Mouse (Mus musculus) spleen, adult 2 months (tissue): ENCODE data around the gene Plekhm3. TPM values are rescaled to one million over a fixed set of nuclear protein-coding genes. Genes with fewer than 3 reads are reported as not detected.

ENCODE experiments used
- DNase-seq, 2 experiments: peaks; one replicate each; pipeline versions ENCODE4 v3.0.0 to v3.0.0-alpha.2; 2012 to 2021; ENCODE audit warnings: low spot score in 2 of 2, low read depth in 1 of 2
- H3K27ac ChIP-seq: fragments of 200-500 bp; 2 replicates; pipeline ENCODE4 v1.5.1; 2012; ENCODE audit warnings: low read length, inconsistent platforms; ENCODE audit not compliant: insufficient read depth
- H3K27me3 ChIP-seq: fragments of 200-500 bp; 2 replicates; pipeline ENCODE4 v1.6.1; 2012; ENCODE audit warnings: mild to moderate bottlenecking, moderate library complexity, low read length, inconsistent platforms; ENCODE audit not compliant: control insufficient read depth, insufficient read depth
- H3K36me3 ChIP-seq: fragments of 200-500 bp; 2 replicates; pipeline ENCODE4 v1.6.1; 2012; ENCODE audit warnings: mild to moderate bottlenecking, low read length, inconsistent platforms; ENCODE audit not compliant: control insufficient read depth, insufficient read depth
- H3K4me1 ChIP-seq: fragments of 200-500 bp; 2 replicates; pipeline ENCODE4 v1.6.1; 2011; ENCODE audit warnings: inconsistent platforms; ENCODE audit not compliant: control insufficient read depth, insufficient read depth, insufficient read length
- H3K4me3 ChIP-seq: fragments of 200-500 bp; 2 replicates; pipeline ENCODE4 v1.5.1; 2011; ENCODE audit warnings: mild to moderate bottlenecking, inconsistent platforms; ENCODE audit not compliant: insufficient read depth, insufficient read length; ENCODE audit errors: extremely low read depth
- CTCF ChIP-seq: fragments of 200-500 bp; IDR thresholded peaks from 2 replicates; pipeline ENCODE4 v1.5.1; 2011; ENCODE audit warnings: mild to moderate bottlenecking, inconsistent platforms; ENCODE audit not compliant: insufficient read depth, insufficient read length, insufficient replicate concordance; ENCODE audit errors: extremely low read depth
- POLR2A ChIP-seq: fragments of 200-500 bp; IDR thresholded peaks from 2 replicates; pipeline ENCODE4 v1.6.1; 2011; ENCODE audit warnings: low read depth, low read length, inconsistent platforms
- WGBS: fragments of 180-500 bp; shearing (Covaris S2); methylation state at CpG from one replicate; pipeline ENCODE4 v1.1.7; 2018; 5-methylcytosine and 5-hydroxymethylcytosine counted together
- polyA plus RNA-seq: library from polyadenylated mRNA; depleted of rRNA; stranded (reverse); fragments of >200 nt; gene quantifications from 2 replicates; pipeline ENCODE4 v1.2.3, GENCODE M21; 2012

The Plekhm3 gene
- polyA plus RNA-seq, 1 experiment: 11.7 TPM

- DNase-seq: no peak
- Histone ChIP-seq H3K4me3 (no peak overlapping the region), H3K4me1 (peaks cover 8% of the 10 kb centered on the region), H3K27me3 (no peaks in the 10 kb centered on the region), H3K27ac (peak overlapping the region; percentile 29; the same call in 1 of the 2 replicates), H3K36me3 (peaks cover 11% of the 10 kb centered on the region)
- WGBS: 96% methylated on average over 12 of the region's 12 CpGs
- TF ChIP-seq CTCF (no peak), POLR2A (no peak)
Measured at GRCm38 (mm10) chr1:64924283-64924682, 32.3 kb downstream of the Plekhm3 start.

DNA sequence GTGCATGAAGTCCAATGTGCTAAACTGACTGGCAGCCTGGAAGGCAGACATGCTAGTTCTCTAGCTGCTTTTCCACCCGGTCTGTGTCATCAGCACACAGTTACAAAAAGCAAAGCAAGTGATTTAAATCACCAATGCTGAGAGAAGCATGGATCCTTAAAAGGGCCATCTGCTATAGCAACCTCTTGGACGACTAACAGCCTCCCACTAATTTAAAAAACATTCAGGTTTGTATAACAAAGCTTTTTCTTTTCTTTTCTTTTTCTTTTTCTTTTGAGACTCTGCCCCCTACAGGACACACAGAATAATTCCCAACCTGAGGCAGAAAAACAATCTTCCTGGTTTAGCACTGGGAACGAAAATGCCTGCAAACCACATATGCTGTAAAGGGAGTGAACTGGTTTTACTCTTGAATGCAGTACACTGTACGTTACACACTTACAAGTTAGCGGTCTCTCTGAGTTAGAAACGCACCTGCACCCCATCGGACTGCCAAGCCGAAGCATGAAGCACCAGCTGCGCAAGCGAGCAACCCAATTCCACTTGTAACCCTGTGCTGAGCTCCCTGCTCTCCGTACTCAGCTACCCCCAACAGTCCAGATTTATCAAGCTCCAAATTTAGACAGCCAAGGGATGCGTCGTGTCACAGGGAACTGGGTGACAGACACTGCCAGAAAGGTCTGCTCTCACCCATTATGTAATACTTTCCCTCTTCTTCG is 37.7 kb downstream of the Plekhm3 start:
- DNase-seq: no peak
- no peaks in the 10 kb centered on the region for H3K27me3 ChIP-seq
- peaks cover 15% of the 10 kb centered on the region for H3K36me3 ChIP-seq
- no peak overlapping the region; the same call in 1 of the 2 replicates for H3K4me3 ChIP-seq
- peaks cover 2% of the 10 kb centered on the region; the same call in 1 of the 2 replicates for H3K4me1 ChIP-seq
- 68% methylated on average over 14 of the region's 14 CpGs for WGBS
- no peak for TF ChIP-seq CTCF
- TF ChIP-seq POLR2A: no peak
- H3K27ac ChIP-seq: no peak overlapping the region

GRCm38 (mm10) chr1:64917966-64918365 is 38.7 kb downstream of the Plekhm3 start:
- no peaks in the 10 kb centered on the region for H3K27me3 ChIP-seq
- DNase-seq: no peak
- WGBS: 87% methylated on average over 7 of the region's 7 CpGs
- H3K4me1 ChIP-seq: peaks cover 2% of the 10 kb centered on the region; the same call in 1 of the 2 replicates
- H3K27ac ChIP-seq: no peak overlapping the region
- no peak overlapping the region for H3K4me3 ChIP-seq
- TF ChIP-seq POLR2A: no peak
- TF ChIP-seq CTCF: no peak
- peaks cover 15% of the 10 kb centered on the region for H3K36me3 ChIP-seq

GRCm38 (mm10) chr1:64916884-64917507 is 39.6 kb downstream of the Plekhm3 start:
- Histone ChIP-seq H3K27me3 (no peaks in the 10 kb centered on the region), H3K4me1 (peaks cover 2% of the 10 kb centered on the region; the same call in 1 of the 2 replicates), H3K27ac (no peak overlapping the region), H3K4me3 (no peak overlapping the region), H3K36me3 (peaks cover 11% of the 10 kb centered on the region)
- WGBS: 85% methylated on average over 5 of the region's 5 CpGs
- TF ChIP-seq CTCF: no peak
- no peak for TF ChIP-seq POLR2A
- no peak for DNase-seq

DNA sequence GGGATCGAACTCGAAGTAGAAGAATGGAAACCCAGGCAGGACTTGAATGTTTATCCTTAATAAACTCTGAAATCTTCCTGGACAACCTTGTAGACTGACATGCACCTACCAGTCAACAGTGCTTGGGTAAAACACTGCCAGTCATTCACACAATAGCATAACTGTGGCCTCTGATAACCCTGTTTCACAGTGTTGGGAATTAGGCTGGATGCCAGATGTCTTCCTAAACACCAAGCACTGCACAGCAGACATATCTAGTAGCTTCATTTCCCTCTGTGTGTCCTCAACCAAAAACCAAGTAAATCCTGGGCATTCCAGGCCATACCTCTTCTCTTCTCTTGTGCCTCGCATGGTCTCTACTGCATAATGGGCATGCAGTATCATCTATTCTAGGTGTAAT is 42.3 kb downstream of the Plekhm3 start:
- peaks cover 2% of the 10 kb centered on the region; the same call in 1 of the 2 replicates for H3K4me1 ChIP-seq
- 91% methylated on average over 3 of the region's 3 CpGs for WGBS
- no peak overlapping the region for H3K27ac ChIP-seq
- DNase-seq: no peak
- no peak overlapping the region for H3K4me3 ChIP-seq
- TF ChIP-seq POLR2A (no peak), CTCF (no peak)
- H3K36me3 ChIP-seq: peaks cover 3% of the 10 kb centered on the region; the same call in 1 of the 2 replicates
- no peaks in the 10 kb centered on the region for H3K27me3 ChIP-seq

DNA sequence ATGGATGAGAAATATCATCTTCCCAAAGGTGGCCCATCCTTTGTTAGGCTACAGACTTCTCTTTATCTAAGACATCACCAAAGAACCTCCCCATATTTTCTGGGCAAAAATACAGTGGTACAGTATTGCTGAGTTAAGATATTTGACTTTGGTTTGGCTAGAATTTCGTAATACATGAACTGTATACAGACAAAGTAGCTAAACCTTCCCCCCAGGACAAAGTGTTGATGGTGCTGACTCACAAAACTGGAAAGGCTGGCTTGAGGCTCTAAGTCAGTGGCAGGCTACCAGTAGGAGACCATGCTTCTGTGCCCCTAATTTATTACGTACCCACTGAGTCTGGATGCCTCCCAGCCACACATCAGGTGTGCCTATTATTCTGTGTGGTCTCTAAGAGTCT is 48.9 kb downstream of the Plekhm3 start:
- no peak for DNase-seq
- Histone ChIP-seq H3K4me3 (no peak overlapping the region), H3K27ac (no peak overlapping the region), H3K4me1 (no peaks in the 10 kb centered on the region), H3K27me3 (no peaks in the 10 kb centered on the region), H3K36me3 (0 out of 2 replicates have a peak, but pooled peaks cover 1% of the 10 kb centered on the region)
- no peak for TF ChIP-seq CTCF
- TF ChIP-seq POLR2A: no peak
- 91% methylated on average over 2 of the region's 2 CpGs for WGBS

DNA sequence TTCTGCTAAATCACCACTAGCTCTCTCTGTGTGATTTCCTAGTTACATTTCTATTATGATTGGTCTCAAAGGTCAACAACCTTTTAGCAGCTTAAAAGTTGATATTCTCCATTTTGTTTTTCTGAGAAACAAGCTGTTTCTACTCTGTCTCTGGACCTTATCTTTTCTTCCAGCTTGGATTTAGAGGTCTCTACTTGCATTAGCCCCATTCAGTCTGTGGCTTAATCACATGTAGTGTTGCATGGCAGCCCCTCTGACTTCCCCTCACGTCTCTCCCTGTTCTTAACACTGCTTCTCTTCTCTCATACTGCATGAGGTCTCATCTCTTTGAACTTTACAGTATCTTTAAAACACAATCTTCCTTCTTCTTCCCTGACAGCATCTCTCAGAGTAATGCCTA is 50.4 kb downstream of the Plekhm3 start:
- Histone ChIP-seq H3K27ac (no peak overlapping the region), H3K27me3 (no peaks in the 10 kb centered on the region), H3K4me3 (no peak overlapping the region), H3K36me3 (0 out of 2 replicates have a peak, but pooled peaks cover 1% of the 10 kb centered on the region), H3K4me1 (no peaks in the 10 kb centered on the region)
- TF ChIP-seq POLR2A (no peak), CTCF (no peak)
- WGBS: 53% methylated on average over 1 of the region's 1 CpGs
- no peak for DNase-seq
